Mouse (Mus musculus): ENCODE data around the gene Cblc.

Gene Cblc

DNA sequence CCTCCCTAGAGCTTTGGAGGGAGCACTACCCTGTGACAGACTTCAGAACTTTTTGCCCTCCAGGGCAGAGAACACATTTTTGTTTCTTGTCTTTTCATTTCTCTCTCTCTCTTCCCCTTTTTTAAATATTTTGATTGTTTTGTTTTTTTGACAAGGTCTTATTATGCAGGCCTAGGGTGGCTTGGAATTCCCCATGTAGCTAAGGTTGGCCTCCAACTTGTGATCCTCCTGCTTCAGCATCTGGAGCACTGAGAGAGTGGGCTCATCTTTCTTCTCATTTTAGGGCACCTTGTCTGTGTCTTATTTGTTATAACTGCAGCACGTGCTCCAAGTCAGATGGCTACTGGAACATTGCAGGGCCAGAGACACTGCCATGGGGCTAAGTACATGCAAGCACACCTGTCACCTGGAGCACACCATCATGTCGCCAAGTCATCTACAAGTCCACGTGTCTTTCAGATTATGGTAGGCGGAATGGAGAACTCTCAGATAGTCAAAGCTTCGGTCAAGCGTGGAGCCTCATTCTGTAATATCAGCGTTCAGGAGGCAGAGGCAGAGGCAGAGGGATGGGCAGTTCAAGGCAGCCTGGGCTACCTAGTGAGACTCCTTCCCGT, 9.9 kb upstream of the Cblc start:
- TF ChIP-seq GATA4 (IDR thresholded peaks at IDR 0.05; ENCODE audit: insufficient replicate concordance, low read length): no peak

DNA sequence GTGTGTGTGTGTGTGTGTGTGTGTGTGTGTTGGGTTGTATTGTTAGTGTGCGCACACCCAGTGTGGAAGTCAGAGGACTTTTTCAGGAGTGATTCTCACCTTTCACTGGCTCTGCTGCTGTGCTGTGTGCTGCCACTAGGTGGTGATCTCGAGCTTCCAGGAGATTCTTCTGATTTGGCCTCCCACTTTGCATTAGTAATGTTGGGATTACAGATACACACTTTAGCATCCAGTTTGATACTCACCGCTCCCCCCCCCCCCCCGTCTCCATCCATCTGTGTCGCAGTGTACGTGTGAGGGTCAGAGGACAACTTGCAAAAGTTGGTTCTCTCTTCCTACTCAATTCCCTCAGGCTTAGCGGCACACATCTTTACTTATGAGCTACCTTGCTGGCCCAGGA, 6.4 kb upstream of the Cblc start:
- TF ChIP-seq GATA4 (IDR thresholded peaks at IDR 0.05; ENCODE audit: insufficient replicate concordance, low read length): no peak

DNA sequence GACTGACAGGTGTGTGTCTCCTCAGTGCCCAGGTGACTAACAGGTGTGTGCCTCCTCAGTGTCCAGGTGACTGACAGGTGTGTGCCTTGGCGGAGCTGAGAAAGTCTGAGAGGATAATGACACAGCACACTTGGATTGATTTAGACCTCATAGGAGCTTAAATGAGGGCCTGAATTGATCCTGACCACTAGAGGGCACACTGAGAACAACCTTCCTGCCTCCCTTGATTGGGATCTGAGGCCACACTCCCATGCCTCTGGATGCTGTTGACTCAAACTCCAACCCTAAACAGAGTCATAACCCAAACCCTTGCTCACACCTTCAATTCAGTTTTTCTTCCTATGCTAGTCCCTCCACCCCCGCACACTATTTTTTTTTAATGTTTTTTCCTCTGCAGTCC, 4.2 kb upstream of the Cblc start:
- TF ChIP-seq GATA4 (IDR thresholded peaks at IDR 0.05; ENCODE audit: insufficient replicate concordance, low read length): no peak

DNA sequence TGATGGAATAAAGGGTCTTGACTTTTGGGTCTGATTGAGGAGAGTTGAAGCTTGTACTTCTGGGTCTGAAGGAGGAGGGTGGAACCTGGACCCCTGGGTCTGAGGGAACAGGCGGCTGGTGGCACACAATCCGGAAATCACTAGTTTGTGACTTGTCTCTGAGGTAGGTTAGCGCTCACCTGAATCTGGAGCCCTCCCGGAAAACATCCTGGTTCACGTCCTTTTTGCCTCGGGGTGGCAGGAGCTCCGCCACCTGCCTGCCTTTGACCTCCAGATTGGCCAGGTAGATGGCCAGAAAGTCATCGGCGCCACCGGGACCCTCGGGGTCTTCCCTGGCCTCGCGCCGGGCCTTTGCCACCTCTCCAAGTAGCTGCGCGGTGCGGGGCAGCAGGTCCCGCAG, 355 bp downstream of the Cblc start:
- no peak for TF ChIP-seq GATA4 (IDR thresholded peaks at IDR 0.05; ENCODE audit: insufficient replicate concordance, low read length)

DNA sequence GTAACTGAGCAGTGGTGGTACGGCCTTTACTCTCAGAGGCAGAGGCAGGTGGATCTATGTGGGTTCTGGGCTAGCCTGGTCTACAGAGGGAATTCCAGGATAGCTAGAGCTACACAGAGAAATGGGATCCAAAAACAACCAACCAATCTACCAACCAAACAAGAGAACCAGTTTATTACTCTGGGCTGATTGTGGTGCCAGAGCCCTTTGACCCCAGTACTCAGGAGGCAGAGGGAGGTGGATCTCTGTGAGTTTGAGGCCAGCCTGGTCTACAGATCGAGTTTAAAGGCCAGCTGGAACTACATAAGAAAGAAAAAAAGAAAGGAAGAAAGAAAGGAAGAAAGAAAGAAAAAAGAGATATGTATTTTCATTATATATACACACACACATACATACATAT, 1.4 kb downstream of the Cblc start:
- TF ChIP-seq GATA4 (IDR thresholded peaks at IDR 0.05; ENCODE audit: insufficient replicate concordance, low read length): no peak

DNA sequence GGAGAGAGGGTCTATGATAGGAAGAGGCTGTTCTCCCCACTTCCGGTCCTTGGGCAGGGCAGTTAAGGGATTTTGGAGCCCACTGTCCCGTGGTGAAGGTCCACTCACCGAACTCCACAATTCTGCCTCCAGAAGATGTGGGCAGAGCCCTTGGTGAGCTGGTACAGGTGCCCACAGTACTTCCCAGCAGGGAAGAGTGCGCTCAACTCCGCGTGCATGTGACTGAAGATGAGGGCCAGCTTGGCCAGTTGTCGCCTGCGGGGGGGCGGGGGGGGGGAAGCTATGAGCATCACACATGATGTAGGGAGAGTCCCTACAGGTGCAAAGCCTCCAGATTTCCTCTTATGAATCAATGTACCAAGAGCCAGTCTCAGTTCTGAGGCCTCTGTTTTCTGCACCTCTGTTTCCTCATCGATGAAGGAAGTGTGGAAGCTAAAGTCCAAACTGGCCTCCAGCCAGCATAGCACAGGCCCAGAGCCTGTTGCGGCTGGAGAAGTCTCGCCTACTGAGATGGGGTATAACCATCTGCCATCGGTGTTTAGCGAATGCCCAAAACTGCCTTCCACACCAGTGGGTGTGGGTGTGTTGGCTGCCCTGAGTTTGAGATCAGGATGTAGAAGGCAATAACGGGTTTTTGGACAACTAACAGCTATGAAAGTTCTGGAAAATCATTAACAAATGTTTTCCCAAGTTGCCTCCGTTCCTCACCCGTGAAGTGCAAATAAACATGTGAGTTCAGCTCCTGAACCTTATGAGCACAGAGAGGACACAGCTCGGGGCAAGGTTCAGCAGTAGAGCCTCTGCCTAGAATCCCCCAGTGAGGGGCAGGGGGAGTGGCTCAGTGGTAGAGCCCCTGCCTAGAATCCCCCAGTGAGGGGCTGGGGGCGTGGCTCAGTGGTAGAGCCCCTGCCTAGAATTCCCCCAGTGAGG, 3.6 kb downstream of the Cblc start:
- TF ChIP-seq GATA4 (IDR thresholded peaks at IDR 0.05; ENCODE audit: insufficient replicate concordance, low read length): no peak

GRCm38 (mm10) chr7:19789904-19790347, 6.7 kb downstream of the Cblc start:
- TF ChIP-seq GATA4 (IDR thresholded peaks at IDR 0.05; ENCODE audit: insufficient replicate concordance, low read length): no peak

GRCm38 (mm10) chr7:19785874-19786458, 10.6 kb downstream of the Cblc start:
- no peak for TF ChIP-seq GATA4 (IDR thresholded peaks at IDR 0.05; ENCODE audit: insufficient replicate concordance, low read length)

- TF ChIP-seq GATA4 (IDR thresholded peaks at IDR 0.05; ENCODE audit: insufficient replicate concordance, low read length): no peak
Measured at GRCm38 (mm10) chr7:19784764-19785535, 11.7 kb downstream of the Cblc start.

DNA sequence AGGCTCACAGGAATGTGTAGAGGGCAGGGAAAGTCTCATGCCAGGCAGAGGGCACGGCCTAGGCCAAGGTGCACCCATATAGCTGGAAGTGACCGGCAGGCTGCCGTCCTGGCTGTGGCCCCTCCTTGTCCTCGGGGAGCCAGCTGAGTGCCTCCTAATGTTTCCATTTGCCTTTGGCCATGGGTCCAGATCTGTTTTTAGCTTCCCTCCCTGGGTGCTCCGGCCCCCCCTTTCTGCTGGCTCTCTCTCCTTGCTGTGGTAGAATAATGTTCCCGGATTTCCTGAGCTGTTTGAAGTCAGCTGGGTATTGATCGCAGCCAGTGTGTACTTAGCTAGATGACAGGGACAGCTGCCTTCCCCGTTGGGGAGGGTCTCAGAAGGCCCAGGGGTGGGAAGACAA, 13.0 kb downstream of the Cblc start:
- TF ChIP-seq GATA4 (IDR thresholded peaks at IDR 0.05; ENCODE audit: insufficient replicate concordance, low read length): no peak

- no peak for TF ChIP-seq GATA4 (IDR thresholded peaks at IDR 0.05; ENCODE audit: insufficient replicate concordance, low read length)
Measured at GRCm38 (mm10) chr7:19782645-19783044, 14.0 kb downstream of the Cblc start.

- no peak for TF ChIP-seq GATA4 (IDR thresholded peaks at IDR 0.05; ENCODE audit: insufficient replicate concordance, low read length)
Measured at GRCm38 (mm10) chr7:19781741-19782140, 14.9 kb downstream of the Cblc start.

DNA sequence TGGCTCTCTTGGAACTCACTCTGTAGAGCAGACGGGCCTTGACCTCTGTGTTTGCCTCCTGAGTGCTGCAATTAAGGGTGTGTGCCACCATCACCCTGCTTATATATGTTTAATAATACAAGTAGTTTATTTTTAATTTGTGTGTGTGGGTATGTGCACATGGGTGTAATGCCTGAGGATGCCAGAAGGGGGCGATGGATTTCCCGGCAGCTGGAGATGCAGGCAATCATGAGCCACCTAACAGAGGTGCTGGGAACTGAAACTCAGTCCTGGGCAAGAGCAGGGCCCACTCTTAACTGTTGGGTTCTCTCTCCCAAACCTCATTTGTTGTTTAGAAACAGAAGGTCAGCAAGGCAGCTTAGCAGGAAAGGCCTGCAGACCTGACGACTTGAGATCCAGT, 16.7 kb downstream of the Cblc start:
- no peak for TF ChIP-seq GATA4 (IDR thresholded peaks at IDR 0.05; ENCODE audit: insufficient replicate concordance, low read length)

DNA sequence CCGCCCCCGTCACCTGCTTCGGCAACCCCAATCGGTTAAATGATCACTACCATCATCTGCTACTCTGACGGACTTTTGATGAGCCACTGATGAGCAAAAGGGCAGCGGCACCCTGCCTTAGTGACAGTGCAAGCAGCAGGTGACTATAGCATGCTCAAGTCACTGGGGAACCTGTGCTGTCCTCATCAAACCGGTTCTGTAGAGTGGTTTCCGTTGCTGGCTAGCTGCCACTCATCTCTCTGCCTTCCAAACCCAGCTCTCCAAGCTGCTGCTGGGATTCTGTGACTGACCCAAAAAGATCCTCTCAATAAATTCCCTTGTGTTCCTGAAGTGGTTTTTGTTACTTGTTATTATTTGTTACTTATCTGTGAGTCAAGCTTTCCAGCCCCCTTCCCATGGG, 18.0 kb downstream of the Cblc start:
- no peak for TF ChIP-seq GATA4 (IDR thresholded peaks at IDR 0.05; ENCODE audit: insufficient replicate concordance, low read length)

DNA sequence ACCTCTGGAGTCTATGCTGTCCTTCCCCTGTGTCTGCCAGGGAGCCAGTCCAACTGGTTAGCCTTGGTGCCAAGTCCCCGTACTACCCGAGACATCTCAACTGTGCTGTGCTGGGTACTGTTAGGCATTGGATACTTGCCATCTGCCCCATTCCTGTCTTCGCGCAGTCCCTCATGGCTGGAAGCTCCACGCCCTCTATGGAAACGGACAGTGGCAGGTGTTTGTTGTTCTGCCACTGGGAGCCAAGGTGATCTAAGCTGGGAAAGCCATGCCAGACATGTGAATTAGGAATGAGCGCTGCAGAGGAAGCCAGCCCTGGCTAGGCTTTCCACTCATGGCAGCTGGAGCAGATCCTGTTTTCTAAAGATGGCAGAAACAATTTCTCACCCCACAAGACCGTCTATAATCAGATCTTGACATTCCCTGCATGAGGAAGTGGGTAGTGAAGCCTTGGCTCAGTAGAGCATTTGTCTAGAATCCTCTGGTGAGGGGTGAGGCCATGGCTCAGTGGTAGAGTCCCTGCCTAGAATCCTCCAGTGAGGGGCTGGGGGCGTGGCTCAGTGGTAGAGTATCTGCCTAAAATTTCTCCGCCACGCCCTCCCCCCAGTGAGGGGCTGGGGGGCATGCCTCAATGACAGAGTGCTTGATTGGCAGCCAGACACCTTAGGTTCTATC, 19.4 kb downstream of the Cblc start:
- no peak for TF ChIP-seq GATA4 (IDR thresholded peaks at IDR 0.05; ENCODE audit: insufficient replicate concordance, low read length)
